Mouse (Mus musculus) lung, postnatal 0 days (tissue): ENCODE results near the gene Vpreb3. TPM values are rescaled to one million over a fixed set of nuclear protein-coding genes. Genes with fewer than 3 reads are reported as not detected.

ENCODE experiments used
- ATAC-seq: fragments of 200-750 bp; cut with Nextera tagmentation; 2 replicates; pipeline ENCODE4 v1.8.0; 2017; ENCODE audit warnings: moderate library complexity
- DNase-seq: peaks from one replicate; pipeline ENCODE4 v3.0.0-alpha.2; 2016; ENCODE audit warnings: low spot score
- H3K27ac ChIP-seq: fragments of 300-500 bp; sonication (generic); 2 replicates; pipeline ENCODE4 v1.5.1; 2014; ENCODE audit warnings: antibody characterized with exemption, mild to moderate bottlenecking, low read length, mixed read lengths
- H3K27me3 ChIP-seq: fragments of 300-500 bp; sonication (generic); replicated peaks from 2 replicates; pipeline ENCODE4 v1.6.1; 2014; ENCODE audit warnings: low read length, mixed read lengths; ENCODE audit not compliant: insufficient read depth
- H3K36me3 ChIP-seq: fragments of 300-500 bp; sonication (generic); 2 replicates; pipeline ENCODE4 v1.6.1; 2014; ENCODE audit warnings: low read length, mixed read lengths; ENCODE audit not compliant: insufficient read depth
- H3K4me1 ChIP-seq: fragments of 300-500 bp; sonication (generic); 2 replicates; pipeline ENCODE4 v1.6.1; 2014; ENCODE audit warnings: antibody characterized with exemption, low read depth, low read length, mixed read lengths; ENCODE audit not compliant: insufficient read depth
- H3K4me2 ChIP-seq: fragments of 300-500 bp; sonication (generic); replicated peaks from 2 replicates; pipeline ENCODE4 v1.6.1; 2014; ENCODE audit warnings: low read depth, mild to moderate bottlenecking, low read length, moderate library complexity, mixed read lengths
- H3K4me3 ChIP-seq: fragments of 300-500 bp; sonication (generic); 2 replicates; pipeline ENCODE4 v1.5.1; 2014; ENCODE audit warnings: low read depth, low read length
- H3K9ac ChIP-seq: fragments of 300-500 bp; sonication (generic); replicated peaks from 2 replicates; pipeline ENCODE4 v1.6.1; 2014; ENCODE audit warnings: low read depth, mild to moderate bottlenecking
- H3K9me3 ChIP-seq: fragments of 300-500 bp; sonication (generic); 2 replicates; pipeline ENCODE4 v1.6.1; 2016; ENCODE audit warnings: low read length, mixed read lengths
- CTCF ChIP-seq: IDR thresholded peaks from 2 replicates; pipeline ENCODE4 v1.5.1; 2016; ENCODE audit warnings: antibody characterized with exemption, mild to moderate bottlenecking
- EP300 ChIP-seq: IDR thresholded peaks from 2 replicates; pipeline ENCODE4 v1.6.1; 2016; ENCODE audit warnings: antibody characterized with exemption, mild to moderate bottlenecking, control low read depth
- WGBS: fragments of 180-500 bp; shearing (Covaris S2); extraction: QIAGEN DNeasy Blood & Tissue Kit; methylation state at CpG from one replicate; pipeline ENCODE4 v1.1.7; 2014; 5-methylcytosine and 5-hydroxymethylcytosine counted together
- polyA plus RNA-seq: library from polyadenylated mRNA; unstranded; fragments of >200 nt; fragmentation: Nextera tagmentation; extraction: Ambion mirVana; gene quantifications from 2 replicates; pipeline ENCODE4 v1.2.1, GENCODE M21; 2015

Gene Vpreb3
- polyA plus RNA-seq, 1 experiment from 2014 or later: 8.8 TPM

DNA sequence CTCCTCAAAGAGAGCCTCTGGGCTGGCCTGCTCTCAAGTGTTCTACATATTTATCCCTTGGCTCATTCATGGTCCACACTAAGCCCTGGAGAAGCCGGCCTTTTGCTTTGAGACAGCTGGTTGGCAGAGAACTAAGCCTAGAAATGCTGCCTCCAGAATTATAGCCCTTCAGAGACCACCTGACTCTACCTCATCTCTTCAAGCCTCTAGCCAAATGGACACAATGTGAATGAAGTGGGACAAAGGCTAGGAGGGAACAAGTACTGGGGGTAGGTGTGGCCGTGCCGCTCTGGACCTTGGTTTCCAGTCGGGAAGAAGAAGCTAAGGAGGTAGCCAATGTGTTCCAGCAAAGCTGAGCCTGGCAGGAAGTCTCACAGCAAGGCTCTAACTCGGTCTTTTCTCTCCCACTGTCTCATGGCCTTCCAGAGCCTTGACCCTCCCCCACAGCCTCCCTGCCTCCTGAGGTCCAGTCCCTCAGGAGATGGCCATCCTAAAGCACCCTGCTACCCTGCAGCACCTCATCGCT is 44.8 kb upstream of the Vpreb3 start:
- no peak for ATAC-seq

GRCm38 (mm10) chr10:75898846-75899245 is 44.0 kb upstream of the Vpreb3 start:
- H3K4me3 ChIP-seq: no peak overlapping the region
- H3K27ac ChIP-seq: peak overlapping the region; percentile 16; the same call in 1 of the 2 replicates
- peaks cover 21% of the 10 kb centered on the region for H3K36me3 ChIP-seq
- ATAC-seq: peak; percentile 85
- 25% methylated on average over 3 of the region's 3 CpGs for WGBS
- H3K4me2 ChIP-seq: no peak overlapping the region
- no peaks in the 10 kb centered on the region for H3K9me3 ChIP-seq
- H3K9ac ChIP-seq: no peak overlapping the region
- peaks cover 8% of the 10 kb centered on the region; the same call in 1 of the 2 replicates for H3K4me1 ChIP-seq
- DNase-seq: peak; percentile 84
- H3K27me3 ChIP-seq: no peaks in the 10 kb centered on the region
- TF ChIP-seq CTCF: no peak
- no peak for TF ChIP-seq EP300

More for the DNA sequence above, 44.8 kb upstream of the Vpreb3 start:
- Histone ChIP-seq H3K27me3 (no peaks in the 10 kb centered on the region), H3K4me1 (peaks cover 12% of the 10 kb centered on the region; the same call in 1 of the 2 replicates), H3K4me2 (no peak overlapping the region), H3K27ac (peak overlapping the region; percentile 16; the same call in 1 of the 2 replicates), H3K9ac (no peak overlapping the region), H3K4me3 (no peak overlapping the region), H3K36me3 (peaks cover 14% of the 10 kb centered on the region; the same call in 1 of the 2 replicates), H3K9me3 (no peaks in the 10 kb centered on the region)
- no peak for TF ChIP-seq CTCF
- TF ChIP-seq EP300: no peak
- DNase-seq: no peak
- WGBS: 67% methylated on average over 6 of the region's 6 CpGs

GRCm38 (mm10) chr10:75904391-75904790 is 38.5 kb upstream of the Vpreb3 start:
- no peak overlapping the region for H3K27ac ChIP-seq
- no peaks in the 10 kb centered on the region for H3K27me3 ChIP-seq
- H3K4me1 ChIP-seq: no peaks in the 10 kb centered on the region
- no peaks in the 10 kb centered on the region for H3K9me3 ChIP-seq
- 84% methylated on average over 5 of the region's 5 CpGs for WGBS
- ATAC-seq (no peak), DNase-seq (no peak)
- no peak overlapping the region for H3K4me3 ChIP-seq
- TF ChIP-seq EP300 (no peak), CTCF (no peak)
- H3K36me3 ChIP-seq: peaks cover 39% of the 10 kb centered on the region
- no peak overlapping the region for H3K9ac ChIP-seq
- H3K4me2 ChIP-seq: no peak overlapping the region

DNA sequence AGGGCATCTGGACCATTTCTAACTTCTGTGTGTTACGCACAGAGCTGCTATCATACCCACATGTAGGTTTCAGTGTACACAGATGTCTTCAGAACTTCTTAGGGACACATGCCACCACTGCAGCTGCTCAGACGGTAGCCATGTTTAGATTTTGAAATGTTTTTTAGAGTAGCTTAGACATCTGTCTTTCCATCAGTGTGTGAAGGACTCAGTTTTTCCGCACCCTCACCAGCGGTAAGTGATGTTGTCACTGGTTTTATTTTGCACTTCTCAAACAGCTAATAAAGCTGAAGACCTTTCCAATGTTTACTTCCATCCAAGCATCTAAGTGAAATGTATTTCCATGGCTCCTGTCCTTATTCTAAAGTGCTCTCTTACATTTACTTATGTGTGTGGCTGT is 36.0 kb upstream of the Vpreb3 start:
- H3K4me2 ChIP-seq: no peak overlapping the region
- H3K27ac ChIP-seq: no peak overlapping the region
- WGBS: 97% methylated on average over 4 of the region's 4 CpGs
- DNase-seq: no peak
- H3K9me3 ChIP-seq: no peaks in the 10 kb centered on the region
- H3K4me3 ChIP-seq: no peak overlapping the region
- no peak overlapping the region for H3K9ac ChIP-seq
- no peaks in the 10 kb centered on the region for H3K4me1 ChIP-seq
- no peaks in the 10 kb centered on the region for H3K27me3 ChIP-seq
- TF ChIP-seq EP300: no peak
- TF ChIP-seq CTCF: no peak
- H3K36me3 ChIP-seq: peaks cover 43% of the 10 kb centered on the region
- no peak for ATAC-seq

DNA sequence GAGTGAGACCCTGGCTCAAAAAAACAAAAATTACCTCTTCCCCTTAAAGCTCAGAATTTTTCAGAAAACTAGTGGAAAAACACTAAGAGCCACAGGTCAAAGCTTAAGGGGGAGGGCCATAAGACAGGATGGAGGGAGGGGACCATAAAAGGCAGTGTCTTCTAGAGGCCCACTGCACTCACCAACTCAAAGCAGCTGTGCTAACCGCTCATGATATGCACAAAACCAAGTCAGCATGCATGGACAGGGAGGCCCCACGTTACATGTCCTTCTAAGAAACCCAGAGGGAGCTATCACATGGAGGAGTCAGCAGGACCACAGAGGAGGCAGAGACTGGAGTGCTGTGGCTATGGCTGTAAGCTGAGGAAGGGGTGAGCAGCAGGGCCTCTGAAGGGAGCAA is 32.2 kb upstream of the Vpreb3 start:
- H3K27me3 ChIP-seq: no peaks in the 10 kb centered on the region
- H3K27ac ChIP-seq: no peak overlapping the region
- H3K36me3 ChIP-seq: peaks cover 17% of the 10 kb centered on the region
- TF ChIP-seq EP300 (no peak), CTCF (no peak)
- H3K4me2 ChIP-seq: no peak overlapping the region
- WGBS: 88% methylated on average over 2 of the region's 2 CpGs
- ATAC-seq (no peak), DNase-seq (no peak)
- no peaks in the 10 kb centered on the region for H3K4me1 ChIP-seq
- no peak overlapping the region for H3K4me3 ChIP-seq
- no peaks in the 10 kb centered on the region for H3K9me3 ChIP-seq
- no peak overlapping the region for H3K9ac ChIP-seq

DNA sequence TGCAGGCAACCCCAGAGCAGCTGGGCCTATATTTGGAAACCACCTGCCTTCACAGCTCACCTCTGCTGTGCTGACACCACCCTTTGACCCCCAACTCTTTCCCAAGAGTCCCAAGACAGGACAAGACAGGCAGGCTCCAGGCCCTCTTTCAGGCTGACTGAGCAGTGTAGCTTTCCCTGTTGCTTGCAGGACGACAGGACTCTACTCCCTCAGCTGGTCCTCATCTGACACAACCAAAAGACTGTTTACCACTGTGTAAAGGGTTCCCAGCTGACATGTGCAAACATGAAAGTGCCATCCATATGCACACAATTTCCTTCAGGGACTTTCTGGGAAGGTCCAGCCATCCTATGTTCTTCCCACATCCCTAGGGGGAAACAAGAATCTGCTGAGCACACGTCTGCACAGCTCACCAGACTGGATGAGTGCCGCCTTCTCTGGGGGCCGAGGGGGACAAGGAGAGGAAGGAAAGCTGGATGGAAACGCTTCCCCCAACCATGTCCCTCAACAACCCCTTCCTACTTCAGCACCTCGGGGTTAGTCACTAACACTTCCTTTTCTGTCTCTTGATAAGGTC is 29.8 kb upstream of the Vpreb3 start:
- Histone ChIP-seq H3K9me3 (no peaks in the 10 kb centered on the region), H3K4me3 (no peak overlapping the region), H3K27ac (peak overlapping the region; percentile 14; the same call in 1 of the 2 replicates), H3K27me3 (no peaks in the 10 kb centered on the region), H3K9ac (0 out of 2 replicates have a peak overlapping the region, but pooled peaks have one; percentile 8), H3K36me3 (peaks cover 4% of the 10 kb centered on the region), H3K4me1 (peaks cover 3% of the 10 kb centered on the region; the same call in 1 of the 2 replicates), H3K4me2 (no peak overlapping the region)
- ATAC-seq (peak; percentile 54), DNase-seq (no peak)
- 37% methylated on average over 6 of the region's 6 CpGs for WGBS
- TF ChIP-seq CTCF: no peak
- no peak for TF ChIP-seq EP300
